Mouse (Mus musculus): Measurements from ENCODE around the gene Micu1.

DNA sequence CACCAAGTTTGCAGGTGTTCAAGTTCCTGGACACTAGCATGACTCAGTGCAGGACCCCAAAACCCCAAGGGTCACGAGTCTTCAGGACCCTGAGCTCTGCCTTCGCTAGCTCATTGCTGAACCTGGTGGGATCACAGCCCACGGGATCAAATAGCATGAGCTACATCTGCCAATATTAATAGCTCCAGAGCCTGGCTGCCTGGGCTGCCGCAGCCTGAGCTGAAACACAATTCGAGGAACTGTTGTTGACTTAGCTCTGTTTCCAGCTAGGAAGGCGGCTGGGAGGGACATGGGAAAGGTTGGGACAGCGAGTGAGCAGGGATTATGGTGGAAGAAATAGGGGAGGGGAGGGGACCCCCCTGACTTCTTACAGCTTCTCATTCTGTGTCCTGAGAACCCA lies 200.9 kb downstream of the Micu1 start:
- TF ChIP-seq ZC3H11A (IDR thresholded peaks at IDR 0.05; ENCODE audit: borderline replicate concordance, low read depth, low read length) (no peak), HCFC1 (IDR thresholded peaks at IDR 0.05; ENCODE audit: borderline replicate concordance, insufficient read depth, low read length) (no peak), ZNF384 (IDR thresholded peaks at IDR 0.05; ENCODE audit: low read depth, low read length) (no peak), CHD2 (IDR thresholded peaks at IDR 0.05; ENCODE audit: low read depth, low read length) (no peak)
